Mouse (Mus musculus): ENCODE measurements at regions not wholly inside any gene's neighbourhood (a gene's known extent, or its start where the extent isn't known, plus 50 kb on each side); places are given as distances from the start of the nearest gene placed in this dataset.

- Histone ChIP-seq H3K36me3 (ENCODE audit: control insufficient read depth, insufficient read depth) (no peaks in the 10 kb centered on the region), H3ac (ENCODE audit: control insufficient read depth, insufficient read length, low read depth) (no peak overlapping the region), H3K27me3 (ENCODE audit: control insufficient read depth, insufficient read depth, insufficient read length) (no peaks in the 10 kb centered on the region), H3K4me3 (ENCODE audit: insufficient read depth, poor library complexity, severe bottlenecking) (no peak overlapping the region), H3K79me2 (ENCODE audit: control insufficient read depth, insufficient read depth) (no peaks in the 10 kb centered on the region), H3K79me3 (ENCODE audit: low read depth) (no peaks in the 10 kb centered on the region)
- TF ChIP-seq CTCF (IDR thresholded peaks at IDR 0.05; ENCODE audit: control insufficient read depth, insufficient read depth, insufficient read length) = no peak
- no peak for TF ChIP-seq MYOG (IDR thresholded peaks at IDR 0.05; ENCODE audit: control insufficient read depth, extremely low read depth, insufficient read length)
- TF ChIP-seq CEBPB (IDR thresholded peaks at IDR 0.05; ENCODE audit: low read depth) = no peak
- TF ChIP-seq FOSL1 (IDR thresholded peaks at IDR 0.05; ENCODE audit: insufficient read depth, low read length, poor library complexity, severe bottlenecking) = no peak
- TF ChIP-seq MAX (IDR thresholded peaks at IDR 0.05) = no peak
- TF ChIP-seq MYOD1 (IDR thresholded peaks at IDR 0.05; ENCODE audit: control insufficient read depth, insufficient read length, low read depth) = no peak
- TF ChIP-seq USF1 (IDR thresholded peaks at IDR 0.05; ENCODE audit: low read depth) = no peak
These were observed 88.4 kb downstream of the Cops8 start for GRCm38 (mm10) chr1:90691157-90691594.

DNA sequence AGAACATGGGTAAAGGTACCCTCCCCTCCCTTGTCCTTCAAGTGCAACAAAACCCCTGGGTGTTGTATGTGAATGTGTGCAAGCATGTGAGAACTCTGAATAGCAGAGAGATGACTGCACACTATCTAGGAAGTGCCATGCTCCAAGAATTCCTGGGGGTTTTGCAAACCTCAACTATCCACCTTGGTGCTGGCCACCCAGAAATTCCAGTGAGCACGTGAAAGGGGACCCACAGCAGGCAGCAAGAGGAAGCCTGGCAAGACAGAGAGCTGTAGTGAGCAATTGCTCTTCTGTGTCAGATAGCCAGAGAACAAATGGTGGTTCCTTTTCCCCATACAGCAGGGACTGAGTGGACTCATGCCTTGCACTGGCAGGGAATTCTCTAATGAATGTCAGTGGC, 90.1 kb downstream of the Cops8 start:
- Histone ChIP-seq H3K27me3 (ENCODE audit: control insufficient read depth, insufficient read depth, insufficient read length) (no peaks in the 10 kb centered on the region), H3K4me3 (ENCODE audit: insufficient read depth, poor library complexity, severe bottlenecking) (no peak overlapping the region), H3K79me2 (ENCODE audit: control insufficient read depth, insufficient read depth) (no peaks in the 10 kb centered on the region), H3K79me3 (ENCODE audit: low read depth) (no peaks in the 10 kb centered on the region), H3K36me3 (ENCODE audit: control insufficient read depth, insufficient read depth) (no peaks in the 10 kb centered on the region), H3ac (ENCODE audit: control insufficient read depth, insufficient read length, low read depth) (no peak overlapping the region)
- TF ChIP-seq MYOG (IDR thresholded peaks at IDR 0.05; ENCODE audit: control insufficient read depth, extremely low read depth, insufficient read length) = no peak
- no peak for TF ChIP-seq CTCF (IDR thresholded peaks at IDR 0.05; ENCODE audit: control insufficient read depth, insufficient read depth, insufficient read length)
- TF ChIP-seq CEBPB (IDR thresholded peaks at IDR 0.05; ENCODE audit: low read depth) = no peak
- TF ChIP-seq MAX (IDR thresholded peaks at IDR 0.05) = no peak
- TF ChIP-seq FOSL1 (IDR thresholded peaks at IDR 0.05; ENCODE audit: insufficient read depth, low read length, poor library complexity, severe bottlenecking) = no peak
- no peak for TF ChIP-seq MYOD1 (IDR thresholded peaks at IDR 0.05; ENCODE audit: control insufficient read depth, insufficient read length, low read depth)
- no peak for TF ChIP-seq USF1 (IDR thresholded peaks at IDR 0.05; ENCODE audit: low read depth)

GRCm38 (mm10) chr1:90694761-90695160, 92.0 kb downstream of the Cops8 start:
- no peaks in the 10 kb centered on the region for H3K79me3 ChIP-seq (ENCODE audit: low read depth)
- no peak overlapping the region for H3K4me3 ChIP-seq (ENCODE audit: insufficient read depth, poor library complexity, severe bottlenecking)
- no peak overlapping the region for H3ac ChIP-seq (ENCODE audit: control insufficient read depth, insufficient read length, low read depth)
- no peaks in the 10 kb centered on the region for H3K79me2 ChIP-seq (ENCODE audit: control insufficient read depth, insufficient read depth)
- no peaks in the 10 kb centered on the region for H3K36me3 ChIP-seq (ENCODE audit: control insufficient read depth, insufficient read depth)
- no peak for TF ChIP-seq USF1 (IDR thresholded peaks at IDR 0.05; ENCODE audit: low read depth)
- TF ChIP-seq FOSL1 (IDR thresholded peaks at IDR 0.05; ENCODE audit: insufficient read depth, low read length, poor library complexity, severe bottlenecking) = no peak
- no peak for TF ChIP-seq MYOD1 (IDR thresholded peaks at IDR 0.05; ENCODE audit: control insufficient read depth, insufficient read length, low read depth)
- TF ChIP-seq CTCF (IDR thresholded peaks at IDR 0.05; ENCODE audit: control insufficient read depth, insufficient read depth, insufficient read length) = no peak
- no peak for TF ChIP-seq CEBPB (IDR thresholded peaks at IDR 0.05; ENCODE audit: low read depth)
- no peak for TF ChIP-seq MYOG (IDR thresholded peaks at IDR 0.05; ENCODE audit: control insufficient read depth, extremely low read depth, insufficient read length)
- no peak for TF ChIP-seq MAX (IDR thresholded peaks at IDR 0.05)
- H3K27me3 ChIP-seq (ENCODE audit: control insufficient read depth, insufficient read depth, insufficient read length) = no peaks in the 10 kb centered on the region

DNA sequence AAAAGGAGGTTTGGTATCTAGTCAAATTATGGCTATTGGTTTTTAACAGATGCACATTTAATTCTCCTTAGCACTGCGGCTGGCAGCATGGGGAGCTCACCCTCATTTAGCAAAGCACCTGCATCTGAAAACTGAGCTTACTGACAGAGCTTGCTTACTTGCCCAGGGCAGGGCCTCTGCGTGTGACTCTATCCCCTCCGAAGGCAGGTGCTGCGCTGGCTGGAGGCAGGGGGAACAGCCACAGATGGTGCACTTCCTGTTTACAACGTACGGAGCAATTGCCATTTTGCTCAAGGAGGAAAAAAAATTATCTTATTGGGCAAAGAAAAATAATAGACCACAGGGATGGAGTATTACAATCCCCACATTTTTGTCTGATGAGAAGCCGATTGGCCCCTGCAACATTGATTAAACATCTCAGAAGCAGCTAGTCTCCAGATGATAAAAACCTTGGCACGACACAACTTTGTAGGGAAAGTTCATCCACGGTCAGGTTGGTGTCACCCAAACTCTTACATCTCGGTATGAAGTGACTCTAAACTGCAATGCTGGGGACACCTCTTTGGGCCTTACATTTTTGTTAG, 92.5 kb downstream of the Cops8 start:
- no peaks in the 10 kb centered on the region for H3K79me3 ChIP-seq (ENCODE audit: low read depth)
- H3K27me3 ChIP-seq (ENCODE audit: control insufficient read depth, insufficient read depth, insufficient read length) = no peaks in the 10 kb centered on the region
- no peak overlapping the region for H3ac ChIP-seq (ENCODE audit: control insufficient read depth, insufficient read length, low read depth)
- H3K4me3 ChIP-seq (ENCODE audit: insufficient read depth, poor library complexity, severe bottlenecking) = no peak overlapping the region
- H3K36me3 ChIP-seq (ENCODE audit: control insufficient read depth, insufficient read depth) = no peaks in the 10 kb centered on the region
- TF ChIP-seq CTCF (IDR thresholded peaks at IDR 0.05; ENCODE audit: control insufficient read depth, insufficient read depth, insufficient read length) (no peak), MYOG (IDR thresholded peaks at IDR 0.05; ENCODE audit: control insufficient read depth, extremely low read depth, insufficient read length) (no peak), USF1 (IDR thresholded peaks at IDR 0.05; ENCODE audit: low read depth) (no peak), MYOD1 (IDR thresholded peaks at IDR 0.05; ENCODE audit: control insufficient read depth, insufficient read length, low read depth) (no peak), CEBPB (IDR thresholded peaks at IDR 0.05; ENCODE audit: low read depth) (no peak), FOSL1 (IDR thresholded peaks at IDR 0.05; ENCODE audit: insufficient read depth, low read length, poor library complexity, severe bottlenecking) (no peak), MAX (IDR thresholded peaks at IDR 0.05) (no peak)
- H3K79me2 ChIP-seq (ENCODE audit: control insufficient read depth, insufficient read depth) = no peaks in the 10 kb centered on the region

DNA sequence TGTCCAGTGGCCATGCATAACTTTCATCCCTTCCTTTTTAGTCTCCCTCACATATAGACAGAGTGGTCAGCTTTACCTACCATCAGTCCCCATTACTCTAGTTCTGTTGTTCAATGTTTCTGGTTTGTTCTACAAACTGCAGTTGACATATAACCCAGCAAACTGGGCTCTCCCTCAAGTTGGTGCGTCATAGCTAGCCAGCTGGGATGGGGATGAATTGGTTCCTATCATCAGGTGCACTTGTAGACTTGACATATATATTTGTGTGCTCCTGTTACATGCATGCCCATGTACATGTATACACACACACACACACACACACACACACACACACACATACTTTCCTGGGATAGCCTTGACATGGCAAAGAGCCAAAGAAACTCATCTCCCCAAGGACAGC, 93.2 kb downstream of the Cops8 start:
- Histone ChIP-seq H3K36me3 (ENCODE audit: control insufficient read depth, insufficient read depth) (no peaks in the 10 kb centered on the region), H3K79me3 (ENCODE audit: low read depth) (no peaks in the 10 kb centered on the region), H3K79me2 (ENCODE audit: control insufficient read depth, insufficient read depth) (no peaks in the 10 kb centered on the region), H3ac (ENCODE audit: control insufficient read depth, insufficient read length, low read depth) (no peak overlapping the region), H3K4me3 (ENCODE audit: insufficient read depth, poor library complexity, severe bottlenecking) (no peak overlapping the region), H3K27me3 (ENCODE audit: control insufficient read depth, insufficient read depth, insufficient read length) (no peaks in the 10 kb centered on the region)
- TF ChIP-seq USF1 (IDR thresholded peaks at IDR 0.05; ENCODE audit: low read depth) (no peak), CTCF (IDR thresholded peaks at IDR 0.05; ENCODE audit: control insufficient read depth, insufficient read depth, insufficient read length) (no peak), FOSL1 (IDR thresholded peaks at IDR 0.05; ENCODE audit: insufficient read depth, low read length, poor library complexity, severe bottlenecking) (no peak), MYOG (IDR thresholded peaks at IDR 0.05; ENCODE audit: control insufficient read depth, extremely low read depth, insufficient read length) (no peak), CEBPB (IDR thresholded peaks at IDR 0.05; ENCODE audit: low read depth) (no peak), MYOD1 (IDR thresholded peaks at IDR 0.05; ENCODE audit: control insufficient read depth, insufficient read length, low read depth) (no peak), MAX (IDR thresholded peaks at IDR 0.05) (no peak)

Data from C2C12 (cell line).